Mouse (Mus musculus) ES-CJ7 (cell line): ENCODE data around the gene Rimklb.
"Not testable (repeated sequence)": the region's sequence is repeated elsewhere in the genome, so short reads cannot be mapped to it uniquely, and the experiment has no call there.

Source experiments
- DNase-seq: peaks from one replicate; pipeline ENCODE4 v3.0.0; 2011; ENCODE audit warnings: low read depth, low spot score

Rimklb gene

GRCm38 (mm10) chr6:122498661-122499060 is at the start of gene Rimklb:
Gene Rimklb, minus strand, starts transcription at chr6:122498761.
- DNase-seq = no peak

- no peak for DNase-seq
These were observed 47.4 kb upstream of the Rimklb start for GRCm38 (mm10) chr6:122545948-122546347.

DNA sequence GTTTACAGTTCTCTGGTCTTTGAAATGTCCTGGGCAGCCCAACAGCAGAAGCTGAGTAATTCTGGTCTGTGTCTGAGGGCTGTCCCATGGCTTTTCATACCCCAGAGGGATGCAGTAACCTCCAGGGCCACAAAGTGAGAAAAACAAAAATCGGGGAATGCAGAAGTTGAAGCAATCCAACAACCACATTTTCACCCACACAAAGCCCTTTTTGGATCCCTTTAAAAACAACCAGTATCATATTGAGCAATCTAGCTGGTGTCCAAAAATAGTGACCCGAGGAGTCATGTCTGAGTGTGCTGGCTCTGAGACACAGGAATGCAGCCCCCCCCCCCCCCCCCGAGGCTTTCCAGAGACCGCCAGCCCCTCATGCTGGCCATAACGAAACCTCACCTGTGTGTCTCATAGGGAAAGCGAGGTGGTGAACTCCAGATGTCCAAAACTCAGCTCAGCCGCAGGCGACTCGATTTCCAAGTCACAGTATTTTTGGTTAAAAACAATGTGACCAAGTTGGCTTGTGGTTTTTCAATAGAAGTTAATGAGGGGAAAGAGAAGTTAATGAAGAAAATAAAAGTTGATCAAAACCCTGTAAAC is 46.8 kb upstream of the Rimklb start:
- DNase-seq = no peak

DNA sequence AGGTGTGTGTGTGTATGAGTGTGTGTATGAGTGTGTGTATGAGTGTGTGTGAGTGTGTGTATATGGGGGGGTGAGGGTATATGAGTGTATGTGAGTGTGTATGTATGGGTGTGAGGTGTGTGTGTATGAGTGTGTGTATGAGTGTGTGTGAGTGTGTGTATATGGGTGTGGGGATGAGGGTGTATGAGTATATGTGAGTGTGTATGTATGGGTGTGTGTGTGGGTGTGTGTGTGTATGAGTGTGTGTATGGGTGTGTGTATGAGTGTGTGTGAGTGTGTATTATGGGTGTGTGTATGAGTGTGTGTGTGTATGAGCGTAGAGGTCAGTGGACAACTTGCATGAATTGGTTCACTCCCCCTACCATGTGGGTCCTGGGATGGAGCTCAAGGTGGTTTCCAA is 46.1 kb upstream of the Rimklb start:
- DNase-seq = no peak

- no peak for DNase-seq
These were observed 45.0 kb upstream of the Rimklb start for GRCm38 (mm10) chr6:122543574-122543973.

DNA sequence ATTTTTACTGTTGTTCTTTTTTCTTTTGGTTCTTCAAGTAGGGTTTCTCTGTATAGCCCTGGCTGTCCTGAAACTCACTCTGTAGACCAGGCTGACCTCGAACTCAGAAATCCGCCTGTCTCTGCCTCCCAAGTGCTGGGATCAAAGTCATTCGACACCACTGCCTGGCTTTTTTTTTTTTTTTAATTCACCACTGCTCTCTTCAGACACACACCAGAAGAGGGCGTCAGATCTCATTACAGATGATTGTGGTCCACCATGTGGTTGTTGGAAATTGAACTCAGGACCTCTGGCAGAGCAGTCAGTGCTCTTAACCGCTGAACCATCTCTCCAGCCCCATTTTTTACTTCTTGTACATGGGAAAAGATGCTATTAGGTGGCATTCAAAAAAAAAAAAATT is 43.9 kb upstream of the Rimklb start:
- not testable (repeated sequence) for DNase-seq

DNA sequence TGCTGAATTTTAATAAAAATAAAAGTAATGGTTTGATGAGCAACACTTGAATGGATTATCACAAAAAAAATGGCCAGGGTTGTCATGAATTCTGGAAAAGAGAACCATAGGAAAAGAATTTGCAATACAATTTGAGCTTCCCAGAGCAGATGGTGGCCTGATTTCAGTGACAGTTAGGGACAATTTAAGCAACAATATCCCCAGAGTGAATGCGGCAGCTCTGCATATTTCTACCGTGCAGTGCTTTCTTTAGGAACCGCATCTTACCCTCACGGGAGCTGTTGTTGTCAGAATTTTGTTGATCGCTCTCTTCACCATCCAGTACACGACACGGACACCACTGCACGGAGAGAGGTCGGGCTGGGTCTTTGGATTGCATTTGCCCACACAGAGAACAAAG is 41.0 kb upstream of the Rimklb start:
- no peak for DNase-seq

- no peak for DNase-seq
These were observed 35.5 kb upstream of the Rimklb start for GRCm38 (mm10) chr6:122534032-122534431.

GRCm38 (mm10) chr6:122532883-122533302 is 34.3 kb upstream of the Rimklb start:
- peak; percentile 96 for DNase-seq

GRCm38 (mm10) chr6:122531466-122532174 is 33.1 kb upstream of the Rimklb start:
- no peak for DNase-seq

- peak; percentile 45 for DNase-seq
These were observed 29.6 kb upstream of the Rimklb start for GRCm38 (mm10) chr6:122528136-122528535.

GRCm38 (mm10) chr6:122527596-122527995 is 29.0 kb upstream of the Rimklb start:
- no peak for DNase-seq

- peak; percentile 47 for DNase-seq
These were observed 24.7 kb upstream of the Rimklb start for GRCm38 (mm10) chr6:122523289-122523688.

DNA sequence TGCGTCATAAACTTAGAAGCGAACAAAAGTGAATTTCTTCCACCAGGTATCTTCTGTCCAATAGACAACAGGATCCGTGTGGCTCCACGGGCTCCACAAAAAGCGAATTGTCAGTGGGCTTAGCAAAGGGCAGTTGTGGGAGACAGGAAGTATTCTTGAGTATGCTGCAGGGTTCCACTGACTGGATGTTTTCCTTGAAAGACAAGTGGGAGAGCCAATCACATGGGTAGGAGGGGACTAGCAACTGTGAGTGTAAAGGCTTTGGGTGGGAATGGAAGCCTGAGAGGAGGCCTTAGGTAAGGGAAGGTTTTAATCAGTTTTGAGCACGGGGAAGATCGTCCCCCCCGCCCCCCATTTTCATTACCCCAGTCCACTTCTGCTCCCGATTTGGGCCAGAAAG is 24.0 kb upstream of the Rimklb start:
- DNase-seq = peak; percentile 97

GRCm38 (mm10) chr6:122519384-122519783 is 20.8 kb upstream of the Rimklb start:
- no peak for DNase-seq

- no peak for DNase-seq
These were observed 19.1 kb upstream of the Rimklb start for GRCm38 (mm10) chr6:122517668-122518067.

DNA sequence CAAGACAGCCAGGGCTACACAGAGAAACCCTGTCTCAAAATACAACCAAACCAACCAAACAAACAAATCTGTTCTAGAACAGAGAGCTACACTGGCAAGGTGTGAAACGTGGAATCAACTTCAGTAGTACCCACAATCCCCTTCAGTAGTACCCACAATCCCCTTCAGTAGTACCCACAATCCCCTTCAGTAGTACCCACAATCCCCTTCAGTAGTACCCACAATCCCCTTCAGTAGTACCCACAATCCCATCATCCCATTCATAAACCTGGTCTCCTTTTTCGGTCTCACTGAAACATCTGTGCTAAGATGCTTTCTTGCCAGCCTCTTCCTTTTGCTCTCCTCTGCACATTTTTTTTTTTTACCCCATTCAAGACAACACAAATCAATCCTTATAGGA is 17.2 kb upstream of the Rimklb start:
- DNase-seq = not testable (repeated sequence)

DNA sequence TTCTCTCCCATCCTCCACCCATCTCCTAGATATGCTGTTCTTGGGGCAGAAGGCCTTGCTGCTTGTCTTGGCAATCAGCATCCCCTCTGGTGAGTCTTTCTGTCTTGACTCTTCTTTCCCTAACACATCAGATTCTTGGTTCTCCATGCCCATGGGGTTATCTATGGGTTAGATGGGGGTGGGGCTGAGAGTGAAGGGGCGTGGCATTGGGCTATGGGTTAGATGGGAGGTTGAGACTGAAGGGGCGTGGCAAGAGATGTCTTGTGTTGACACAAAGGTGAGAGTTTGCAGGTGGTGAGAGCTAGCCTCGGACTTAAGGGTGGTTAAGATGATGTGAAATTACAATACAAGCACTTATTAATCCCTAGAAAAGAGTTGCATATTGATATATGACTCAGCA is 15.8 kb upstream of the Rimklb start:
- peak; percentile 54 for DNase-seq

DNA sequence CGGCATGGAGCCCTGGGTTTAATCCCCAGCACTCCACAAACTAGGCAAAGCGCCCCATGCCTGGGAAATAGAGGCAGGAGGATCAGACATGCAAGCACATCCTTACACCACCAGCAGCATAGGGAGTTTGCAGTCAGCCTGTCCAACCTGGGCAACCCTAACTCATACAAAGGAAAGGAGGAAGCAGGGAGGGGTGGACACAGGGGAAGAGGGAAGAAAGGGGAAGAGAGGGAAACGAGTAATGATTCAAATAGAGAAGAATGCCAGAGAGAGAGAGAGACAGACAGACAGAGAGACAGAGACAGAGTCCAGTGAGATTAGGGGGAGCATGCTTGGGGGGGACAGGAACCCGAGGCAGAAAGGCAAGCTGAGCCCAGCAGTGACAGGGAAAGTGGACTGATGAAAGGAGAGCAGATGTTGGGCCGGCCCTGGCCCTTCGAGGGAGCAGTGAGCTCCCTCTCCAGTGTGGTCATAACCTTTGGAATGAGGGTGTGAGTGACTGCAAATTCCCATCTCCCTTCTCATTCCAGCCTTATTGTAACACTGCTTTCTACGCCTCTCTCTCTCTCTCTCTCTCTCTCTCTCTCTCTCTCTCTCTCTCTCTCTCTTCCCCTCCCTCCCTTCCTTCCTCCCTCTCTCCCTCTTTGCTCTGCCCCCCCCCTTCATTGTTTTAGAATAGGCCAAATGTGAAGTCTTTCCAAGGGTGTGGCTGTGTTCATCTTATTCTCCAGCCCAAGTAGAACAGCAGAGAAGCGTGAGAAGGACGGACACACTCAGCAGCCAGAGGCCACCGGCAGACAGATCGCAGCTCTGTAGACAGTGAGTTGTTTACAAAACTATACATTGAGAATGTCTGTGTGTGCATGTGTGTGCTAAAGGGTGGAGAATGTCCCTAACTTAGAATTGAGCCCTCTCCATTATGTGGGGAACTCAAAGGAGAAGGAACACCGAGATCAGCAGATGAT is 14.6 kb upstream of the Rimklb start:
- DNase-seq = no peak

DNA sequence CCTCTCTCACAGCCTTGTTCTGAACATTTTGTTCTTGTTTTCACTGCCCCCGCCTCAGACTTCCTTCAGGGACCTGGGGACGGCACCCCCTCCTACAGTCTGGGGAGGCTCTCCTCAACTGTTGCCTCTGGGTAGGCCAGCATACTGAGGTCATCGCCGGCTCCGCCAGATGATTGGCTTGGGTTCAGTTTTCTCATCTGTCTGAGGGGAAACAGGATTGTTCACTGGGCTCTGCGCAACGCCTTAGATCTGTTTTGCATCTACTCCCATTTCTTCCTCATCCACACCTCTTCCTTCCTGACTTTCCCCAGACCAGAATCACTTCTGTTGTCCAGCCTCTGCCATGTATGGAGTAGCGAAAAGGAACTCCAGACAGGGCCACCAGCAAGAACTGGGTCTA is 9.9 kb upstream of the Rimklb start:
- no peak for DNase-seq

DNA sequence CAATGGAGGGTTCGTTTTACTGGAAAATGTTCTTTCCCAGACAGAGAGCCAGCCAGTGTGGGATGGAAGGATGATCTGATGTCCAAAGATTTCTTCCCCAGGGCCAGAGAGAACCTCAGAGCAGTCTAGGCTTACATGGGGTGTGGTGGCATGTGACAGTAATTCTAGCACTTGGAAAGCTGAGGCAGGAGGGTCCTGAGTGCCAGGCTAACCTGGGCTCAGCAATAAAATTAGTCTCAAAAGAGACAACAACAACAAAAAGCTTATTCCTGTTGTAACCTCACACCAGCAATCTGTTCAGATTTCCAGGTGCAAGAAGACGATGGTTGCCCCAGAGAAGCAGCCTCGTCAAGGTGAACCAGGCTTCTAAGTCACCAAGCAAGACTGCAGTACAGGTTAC is 7.0 kb upstream of the Rimklb start, which contains the start of gene Mfap5:
TSS of gene Mfap5 (plus strand) at position 301 of the 400 bp plus-strand sequence.
- no peak for DNase-seq

GRCm38 (mm10) chr6:122505041-122505440 is 6.5 kb upstream of the Rimklb start:
- no peak for DNase-seq
